Mouse (Mus musculus): ENCODE data around the gene Ndufb10. TPM values are rescaled to one million over a fixed set of nuclear protein-coding genes. Genes with fewer than 3 reads are reported as not detected.

The Ndufb10 gene
- 264 and 289 TPM in 2 replicates for polyA plus RNA-seq (2015; fragmentation: Nextera tagmentation; extraction: Ambion mirVana)

DNA sequence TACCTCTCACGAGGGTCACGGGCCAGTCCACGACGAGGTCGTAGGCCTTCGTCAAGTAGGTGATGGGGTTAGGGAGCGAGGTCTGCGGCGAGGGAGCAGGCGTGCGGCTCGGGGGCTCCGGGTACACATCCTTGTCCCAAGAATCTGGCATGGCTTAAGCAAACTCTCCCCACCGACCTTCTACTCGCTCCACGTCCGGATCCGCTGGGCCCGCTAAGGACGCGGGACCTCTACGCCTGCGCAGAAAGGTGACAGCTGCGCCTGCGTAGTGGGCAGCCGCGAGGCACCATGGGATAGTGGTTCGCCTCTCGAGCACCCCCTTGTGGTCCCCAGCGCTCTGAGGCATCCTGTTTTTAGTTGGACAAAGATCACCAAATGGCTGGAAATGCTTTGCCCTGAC, at the start of gene Ndufb10:
Ndufb10 (minus strand) TSS at position 295 of the 400 bp plus-strand sequence.
- under 1% methylated on average over 30 of the region's 30 CpGs for WGBS
- Histone ChIP-seq H3K4me1 (ENCODE audit: control insufficient read depth, insufficient read depth, low read length) (peaks cover 21% of the 10 kb centered on the region), H3K9me3 (replicated peaks; ENCODE audit: control insufficient read depth, low read length, poor library complexity, severe bottlenecking) (no peaks in the 10 kb centered on the region), H3K4me2 (ENCODE audit: low read length) (peak within 1 kb of the TSS; percentile 95), H3K4me3 (ENCODE audit: low read depth, low read length) (peak within 1 kb of the TSS; percentile 84), H3K9ac (ENCODE audit: low read depth, low read length) (peak within 1 kb of the TSS; percentile 94), H3K27me3 (ENCODE audit: control insufficient read depth, insufficient read depth, low read depth, low read length) (no peaks in the 10 kb centered on the region; the same call in 1 of the 2 replicates), H3K36me3 (ENCODE audit: control insufficient read depth, insufficient read depth, low read length) (peaks cover 8% of the 10 kb centered on the region), H3K27ac (ENCODE audit: low read length) (peak within 1 kb of the TSS; percentile 85)
- peak; percentile 76 for ATAC-seq

DNA sequence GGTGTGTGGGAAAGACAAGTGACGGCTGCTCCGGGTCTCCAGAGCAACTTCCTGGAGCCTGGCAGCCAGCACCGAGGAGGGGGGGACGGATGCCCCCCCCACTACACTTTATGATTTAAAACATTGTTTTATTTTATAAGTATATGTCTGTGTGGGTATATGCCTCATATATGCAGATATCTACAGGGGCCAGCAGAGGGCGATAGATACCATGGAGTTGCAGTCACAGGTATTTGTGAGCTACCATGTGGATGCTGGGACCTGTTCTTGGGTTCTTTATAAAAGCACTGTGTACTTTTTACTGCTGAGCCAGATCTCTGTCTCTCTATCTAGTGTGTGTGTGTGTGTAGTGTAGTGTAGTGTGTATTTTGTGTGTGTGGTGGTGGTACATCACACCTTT, 49.0 kb upstream of the Ndufb10 start:
- WGBS: 78% methylated on average over 5 of the region's 5 CpGs
- Histone ChIP-seq H3K4me2 (ENCODE audit: low read length) (no peak overlapping the region), H3K9ac (ENCODE audit: low read depth, low read length) (no peak overlapping the region), H3K36me3 (ENCODE audit: control insufficient read depth, insufficient read depth, low read length) (no peaks in the 10 kb centered on the region), H3K27me3 (ENCODE audit: control insufficient read depth, insufficient read depth, low read depth, low read length) (no peaks in the 10 kb centered on the region), H3K27ac (ENCODE audit: low read length) (no peak overlapping the region), H3K9me3 (replicated peaks; ENCODE audit: control insufficient read depth, low read length, poor library complexity, severe bottlenecking) (no peaks in the 10 kb centered on the region), H3K4me1 (ENCODE audit: control insufficient read depth, insufficient read depth, low read length) (no peaks in the 10 kb centered on the region), H3K4me3 (ENCODE audit: low read depth, low read length) (no peak overlapping the region)
- ATAC-seq: no peak

DNA sequence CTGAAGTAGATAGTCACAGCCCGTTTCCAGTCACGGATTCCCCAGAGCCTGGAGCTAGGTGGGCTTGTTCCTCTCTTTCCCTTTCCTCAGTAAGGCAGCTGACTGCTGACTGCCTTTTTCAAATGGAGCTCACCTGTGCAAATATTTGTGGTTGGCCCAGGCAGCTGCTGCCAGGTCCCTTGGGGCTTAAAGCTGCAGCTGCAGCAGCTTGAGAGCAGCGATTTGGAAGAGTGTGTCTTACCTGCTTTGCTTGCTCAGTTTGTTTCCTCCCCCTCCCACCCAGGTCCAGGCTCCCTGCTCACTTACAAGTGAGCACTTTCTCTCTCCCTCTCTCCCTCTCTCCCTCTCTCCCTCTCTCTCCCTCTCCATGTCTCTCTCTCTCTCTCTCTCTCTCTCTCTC, 44.9 kb upstream of the Ndufb10 start:
- H3K27ac ChIP-seq (ENCODE audit: low read length): no peak overlapping the region
- ATAC-seq: no peak
- H3K27me3 ChIP-seq (ENCODE audit: control insufficient read depth, insufficient read depth, low read depth, low read length): no peaks in the 10 kb centered on the region
- H3K4me2 ChIP-seq (ENCODE audit: low read length): no peak overlapping the region
- H3K9ac ChIP-seq (ENCODE audit: low read depth, low read length): no peak overlapping the region
- no peaks in the 10 kb centered on the region for H3K4me1 ChIP-seq (ENCODE audit: control insufficient read depth, insufficient read depth, low read length)
- H3K4me3 ChIP-seq (ENCODE audit: low read depth, low read length): no peak overlapping the region
- no peaks in the 10 kb centered on the region for H3K36me3 ChIP-seq (ENCODE audit: control insufficient read depth, insufficient read depth, low read length)
- 38% methylated on average over 3 of the region's 3 CpGs for WGBS
- H3K9me3 ChIP-seq (replicated peaks; ENCODE audit: control insufficient read depth, low read length, poor library complexity, severe bottlenecking): no peaks in the 10 kb centered on the region

DNA sequence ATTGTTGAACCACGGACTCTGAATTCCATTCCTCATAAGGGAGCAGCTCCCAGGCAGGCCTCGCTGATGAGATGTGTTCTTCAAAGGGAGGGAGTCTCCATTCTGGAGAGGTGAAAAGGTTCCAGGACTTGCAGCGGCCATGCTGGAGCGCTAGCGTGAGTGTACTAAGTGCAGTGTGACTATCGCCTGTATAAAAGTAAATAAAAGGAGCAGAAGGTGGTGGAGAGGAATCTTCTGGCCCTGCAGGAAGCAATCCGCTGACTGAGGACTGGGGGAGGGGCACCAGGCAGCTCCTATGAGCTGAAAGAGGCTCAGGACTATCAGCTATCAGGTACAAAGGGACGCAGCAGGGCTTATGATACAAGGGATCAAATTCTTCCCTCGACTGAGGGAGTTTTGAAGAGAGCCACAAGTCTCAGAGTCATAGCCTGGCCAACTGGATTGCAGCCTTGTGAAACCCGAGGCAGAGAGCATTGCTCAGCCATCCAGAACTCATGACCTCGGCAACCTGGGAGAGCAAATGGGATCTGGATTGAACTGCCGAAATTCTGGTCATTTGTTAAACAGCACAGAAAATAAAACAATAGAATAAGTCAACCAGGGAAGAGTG, 42.1 kb upstream of the Ndufb10 start:
- Histone ChIP-seq H3K27ac (ENCODE audit: low read length) (no peak overlapping the region), H3K4me1 (ENCODE audit: control insufficient read depth, insufficient read depth, low read length) (no peaks in the 10 kb centered on the region), H3K4me3 (ENCODE audit: low read depth, low read length) (no peak overlapping the region), H3K4me2 (ENCODE audit: low read length) (no peak overlapping the region), H3K27me3 (ENCODE audit: control insufficient read depth, insufficient read depth, low read depth, low read length) (no peaks in the 10 kb centered on the region; the same call in 1 of the 2 replicates), H3K36me3 (ENCODE audit: control insufficient read depth, insufficient read depth, low read length) (no peaks in the 10 kb centered on the region), H3K9ac (ENCODE audit: low read depth, low read length) (no peak overlapping the region), H3K9me3 (replicated peaks; ENCODE audit: control insufficient read depth, low read length, poor library complexity, severe bottlenecking) (no peaks in the 10 kb centered on the region)
- WGBS: 21% methylated on average over 12 of the region's 12 CpGs
- ATAC-seq: no peak

DNA sequence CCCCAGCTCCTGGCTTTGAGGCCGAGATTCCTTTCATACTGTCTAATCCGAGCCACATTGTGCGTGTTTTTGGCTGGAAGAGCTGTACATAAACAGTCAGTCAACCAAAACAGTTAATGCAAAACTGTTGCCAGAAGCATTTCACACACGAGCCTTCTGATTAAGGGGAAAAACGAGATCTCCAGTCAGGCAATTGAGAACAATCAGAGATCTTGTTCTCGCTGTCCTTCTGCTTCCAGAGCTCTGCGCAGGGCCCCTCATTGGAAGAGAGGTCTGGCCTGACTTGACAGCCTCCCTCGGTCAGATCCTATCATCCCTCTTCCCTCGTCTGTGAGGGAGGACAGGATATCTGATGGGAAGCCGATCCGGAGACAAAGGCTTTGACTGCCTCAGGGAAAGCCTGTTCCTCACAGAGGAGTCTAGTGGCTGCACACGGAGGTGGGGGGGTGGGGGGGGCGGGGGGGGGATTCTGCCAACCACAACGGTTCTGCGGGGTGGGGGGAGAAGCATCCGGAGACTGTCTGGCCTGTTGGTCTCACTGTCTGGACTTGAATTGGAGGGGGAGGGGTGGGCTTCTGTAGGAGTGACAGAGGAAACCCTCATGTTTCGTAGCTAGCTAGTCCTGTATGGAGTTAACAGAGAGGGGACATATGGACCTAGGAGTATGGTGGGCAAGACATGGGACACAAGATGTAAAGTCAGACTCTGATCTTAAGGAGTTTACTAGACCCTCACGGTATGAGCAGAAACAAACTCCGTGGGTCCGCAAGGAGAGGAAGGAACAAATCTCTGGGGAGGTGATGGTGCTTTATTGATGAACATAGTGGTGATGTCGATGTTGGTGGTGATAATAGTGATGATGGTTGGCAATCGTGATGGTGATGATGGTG, 41.0 kb upstream of the Ndufb10 start:
- no peak for ATAC-seq
- H3K4me1 ChIP-seq (ENCODE audit: control insufficient read depth, insufficient read depth, low read length): no peaks in the 10 kb centered on the region
- no peak overlapping the region for H3K4me2 ChIP-seq (ENCODE audit: low read length)
- H3K27ac ChIP-seq (ENCODE audit: low read length): no peak overlapping the region
- H3K9me3 ChIP-seq (replicated peaks; ENCODE audit: control insufficient read depth, low read length, poor library complexity, severe bottlenecking): no peaks in the 10 kb centered on the region
- no peaks in the 10 kb centered on the region; the same call in 1 of the 2 replicates for H3K27me3 ChIP-seq (ENCODE audit: control insufficient read depth, insufficient read depth, low read depth, low read length)
- no peak overlapping the region for H3K4me3 ChIP-seq (ENCODE audit: low read depth, low read length)
- H3K36me3 ChIP-seq (ENCODE audit: control insufficient read depth, insufficient read depth, low read length): no peaks in the 10 kb centered on the region
- whole genome bisulfite sequencing: 49% methylated on average over 21 of the region's 22 CpGs
- H3K9ac ChIP-seq (ENCODE audit: low read depth, low read length): no peak overlapping the region

DNA sequence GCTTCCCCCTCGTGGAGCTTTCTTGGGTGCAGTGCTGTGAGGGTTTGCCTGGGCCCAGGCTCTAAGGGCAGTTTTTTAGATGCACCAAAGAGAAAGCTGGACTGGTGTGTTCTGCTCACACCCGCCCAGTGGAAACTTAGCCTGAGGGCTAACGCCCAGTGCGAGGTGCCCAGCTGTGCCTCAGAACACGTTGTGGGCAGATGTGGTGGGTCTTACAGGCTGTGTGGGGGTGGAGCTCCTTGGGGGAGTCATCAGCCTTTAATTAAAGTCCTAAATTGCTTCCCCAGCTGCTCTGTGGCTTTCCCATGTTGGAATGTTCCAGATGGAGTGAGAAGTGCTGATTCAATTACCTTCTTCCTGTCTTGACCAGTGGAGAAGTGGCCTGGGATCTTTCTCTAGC, 36.8 kb upstream of the Ndufb10 start:
- no peak overlapping the region for H3K4me3 ChIP-seq (ENCODE audit: low read depth, low read length)
- no peaks in the 10 kb centered on the region for H3K9me3 ChIP-seq (replicated peaks; ENCODE audit: control insufficient read depth, low read length, poor library complexity, severe bottlenecking)
- no peak overlapping the region for H3K27ac ChIP-seq (ENCODE audit: low read length)
- ATAC-seq: no peak
- peaks cover under 1% of the 10 kb centered on the region for H3K27me3 ChIP-seq (ENCODE audit: control insufficient read depth, insufficient read depth, low read depth, low read length)
- no peaks in the 10 kb centered on the region for H3K4me1 ChIP-seq (ENCODE audit: control insufficient read depth, insufficient read depth, low read length)
- H3K9ac ChIP-seq (ENCODE audit: low read depth, low read length): no peak overlapping the region
- H3K4me2 ChIP-seq (ENCODE audit: low read length): no peak overlapping the region
- no peaks in the 10 kb centered on the region for H3K36me3 ChIP-seq (ENCODE audit: control insufficient read depth, insufficient read depth, low read length)
- WGBS: 60% methylated on average over 5 of the region's 5 CpGs

DNA sequence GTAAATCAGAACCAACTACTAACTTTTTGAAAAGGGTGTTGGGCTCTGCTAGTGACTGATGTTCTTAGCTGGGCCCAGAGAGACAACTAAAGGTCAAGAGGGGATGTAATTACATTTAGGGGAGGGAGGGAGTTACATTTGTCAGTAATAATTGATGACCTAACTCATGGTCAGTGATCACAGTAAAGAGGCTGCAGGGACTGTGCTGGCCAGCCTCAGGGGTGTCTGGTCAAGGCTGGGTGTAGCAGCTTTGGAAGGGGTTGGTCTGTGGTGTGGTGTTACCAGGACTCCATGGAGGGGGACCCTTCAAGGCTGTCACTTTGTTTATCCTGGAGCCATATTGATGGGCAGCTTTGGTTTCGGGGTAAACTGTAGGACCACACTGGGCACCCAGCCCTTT, 33.1 kb upstream of the Ndufb10 start:
- H3K4me1 ChIP-seq (ENCODE audit: control insufficient read depth, insufficient read depth, low read length): peaks cover 8% of the 10 kb centered on the region
- H3K27ac ChIP-seq (ENCODE audit: low read length): no peak overlapping the region
- H3K9ac ChIP-seq (ENCODE audit: low read depth, low read length): no peak overlapping the region
- H3K4me2 ChIP-seq (ENCODE audit: low read length): no peak overlapping the region
- peaks cover 35% of the 10 kb centered on the region for H3K27me3 ChIP-seq (ENCODE audit: control insufficient read depth, insufficient read depth, low read depth, low read length)
- WGBS: 78% methylated on average over 1 of the region's 1 CpGs
- no peaks in the 10 kb centered on the region for H3K9me3 ChIP-seq (replicated peaks; ENCODE audit: control insufficient read depth, low read length, poor library complexity, severe bottlenecking)
- no peak for ATAC-seq
- H3K36me3 ChIP-seq (ENCODE audit: control insufficient read depth, insufficient read depth, low read length): no peaks in the 10 kb centered on the region
- H3K4me3 ChIP-seq (ENCODE audit: low read depth, low read length): no peak overlapping the region

DNA sequence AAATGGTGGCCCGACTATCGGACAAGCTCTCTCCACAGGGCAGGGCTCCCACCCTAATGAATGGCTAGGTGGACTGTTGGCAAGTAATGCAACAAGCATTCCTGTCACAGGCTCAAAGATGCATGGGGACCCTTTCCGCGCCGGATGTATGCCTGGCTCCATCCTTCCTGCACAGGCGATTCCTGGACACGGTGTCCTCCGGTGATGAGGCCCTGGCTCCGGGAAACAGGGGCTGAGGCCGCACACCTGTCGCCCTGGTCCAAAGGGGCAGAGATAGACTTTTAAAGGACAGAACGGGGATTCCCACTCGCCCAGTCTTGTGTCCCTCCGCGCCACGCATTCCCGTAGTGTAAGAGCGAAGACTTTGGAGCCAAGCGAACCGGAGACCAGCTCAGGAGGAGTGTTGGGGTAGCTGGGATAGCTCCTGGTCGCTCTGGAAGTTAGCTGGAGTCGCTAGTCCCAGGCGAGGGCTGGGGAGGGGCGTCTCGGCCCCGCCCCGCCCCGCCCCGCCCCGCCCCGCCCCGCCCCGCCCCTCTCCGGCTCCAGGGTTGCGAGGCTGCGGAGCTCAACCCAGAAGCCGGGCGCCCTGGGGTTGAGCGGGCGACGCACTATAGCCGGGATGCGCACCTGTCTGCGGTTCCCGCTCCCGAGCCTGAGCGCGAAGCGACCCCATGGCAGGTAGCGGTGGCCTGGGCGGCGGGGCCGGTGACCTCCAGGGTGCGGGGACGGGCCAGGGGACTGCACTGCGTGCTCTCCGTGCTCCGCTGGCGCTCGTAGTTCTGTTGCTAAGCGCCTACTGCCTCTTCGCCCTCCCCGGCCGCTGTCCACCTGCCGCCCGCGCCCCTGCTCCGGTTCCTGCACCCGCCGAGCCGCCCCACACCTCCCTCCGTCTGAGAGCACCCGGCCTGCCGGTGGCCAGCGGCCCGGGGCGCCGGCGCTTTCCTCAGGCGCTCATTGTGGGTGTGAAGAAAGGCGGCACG, 28.4 kb upstream of the Ndufb10 start, which contains the start of gene Hs3st6:
Hs3st6 (plus strand) TSS at position 574 of the 980 bp plus-strand sequence.
- WGBS: under 1% methylated on average over 68 of the region's 82 CpGs
- Histone ChIP-seq H3K4me1 (ENCODE audit: control insufficient read depth, insufficient read depth, low read length) (peaks cover 11% of the 10 kb centered on the region), H3K27ac (ENCODE audit: low read length) (no peak within 1 kb of the TSS), H3K36me3 (ENCODE audit: control insufficient read depth, insufficient read depth, low read length) (no peaks in the 10 kb centered on the region), H3K9ac (ENCODE audit: low read depth, low read length) (peak within 1 kb of the TSS; percentile 55), H3K4me2 (ENCODE audit: low read length) (peak within 1 kb of the TSS; percentile 79), H3K4me3 (ENCODE audit: low read depth, low read length) (peak within 1 kb of the TSS; percentile 38), H3K9me3 (replicated peaks; ENCODE audit: control insufficient read depth, low read length, poor library complexity, severe bottlenecking) (no peaks in the 10 kb centered on the region), H3K27me3 (ENCODE audit: control insufficient read depth, insufficient read depth, low read depth, low read length) (peaks cover 62% of the 10 kb centered on the region)
- no peak for ATAC-seq

Measured in midbrain, embryonic 16.5 days (tissue).